Mouse (Mus musculus) liver (tissue): ENCODE data around the gene Ift52.
"Not testable (repeated sequence)": the region's sequence is repeated elsewhere in the genome, so short reads cannot be mapped to it uniquely, and the experiment has no call there.

Source experiments
- DNase-seq: peaks from one replicate; pipeline ENCODE4 v3.0.0-alpha.2; 2020; ENCODE audit warnings: mixed read lengths

Gene Ift52

DNA sequence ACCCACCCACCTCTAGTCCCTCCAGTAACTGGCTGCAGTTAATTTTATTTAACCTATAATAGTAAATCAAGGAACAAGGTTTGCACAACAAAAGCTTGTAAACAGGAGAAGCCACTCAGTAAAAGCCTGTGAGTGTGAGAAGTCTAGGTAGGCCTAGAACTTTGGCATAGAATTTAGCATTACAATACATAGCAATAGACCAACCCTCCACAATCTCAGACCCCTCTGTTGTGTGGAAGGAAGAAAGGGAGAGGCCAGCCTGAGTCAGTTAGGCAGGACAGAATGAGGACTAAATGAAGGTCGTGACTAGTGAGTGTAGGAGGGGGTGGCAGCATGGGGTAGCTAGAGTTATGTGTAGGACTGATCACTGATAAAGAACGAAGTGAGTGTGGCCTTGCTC is 14.6 kb downstream of the Ift52 start:
- DNase-seq, result no peak

DNA sequence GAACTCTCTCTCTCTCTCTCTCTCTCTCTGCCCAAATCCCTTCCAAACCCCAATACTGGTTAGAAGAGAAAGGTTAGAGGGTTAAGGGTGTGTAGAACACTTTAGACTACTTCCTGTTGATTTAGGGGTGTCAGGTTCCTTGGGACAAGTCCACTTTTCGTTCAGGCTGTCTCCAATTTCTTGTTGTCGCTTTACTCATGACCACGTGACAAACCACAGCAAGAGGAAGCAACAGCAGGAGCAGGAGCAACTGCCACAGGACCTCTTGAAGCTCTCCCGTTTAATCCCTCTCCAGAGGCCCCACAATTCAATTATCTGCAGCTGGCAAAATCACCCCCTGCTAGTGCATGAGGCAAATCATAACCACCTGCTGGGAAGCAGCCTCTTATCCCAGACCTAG is 15.5 kb downstream of the Ift52 start:
- DNase-seq, result no peak

DNA sequence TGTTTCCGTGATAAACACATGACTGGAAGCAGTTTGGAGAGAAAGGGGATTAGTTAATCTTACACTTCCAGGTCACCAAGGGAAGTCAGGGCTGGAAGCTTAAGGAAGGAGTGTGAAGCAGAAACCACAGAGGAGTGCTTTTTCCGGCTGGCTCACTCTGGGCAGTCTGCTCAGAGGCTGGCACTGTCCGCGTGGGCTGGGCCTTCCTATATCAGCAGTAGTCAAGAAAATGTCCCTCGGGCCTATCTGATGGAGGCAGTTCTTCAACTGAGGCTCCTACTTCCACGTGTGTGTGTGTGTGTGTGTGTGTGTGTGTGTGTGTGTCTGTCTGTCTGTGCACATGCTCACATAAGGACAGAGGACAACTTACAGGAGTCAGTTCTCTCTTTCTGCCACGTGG is 22.8 kb downstream of the Ift52 start:
- no peak for DNase-seq

DNA sequence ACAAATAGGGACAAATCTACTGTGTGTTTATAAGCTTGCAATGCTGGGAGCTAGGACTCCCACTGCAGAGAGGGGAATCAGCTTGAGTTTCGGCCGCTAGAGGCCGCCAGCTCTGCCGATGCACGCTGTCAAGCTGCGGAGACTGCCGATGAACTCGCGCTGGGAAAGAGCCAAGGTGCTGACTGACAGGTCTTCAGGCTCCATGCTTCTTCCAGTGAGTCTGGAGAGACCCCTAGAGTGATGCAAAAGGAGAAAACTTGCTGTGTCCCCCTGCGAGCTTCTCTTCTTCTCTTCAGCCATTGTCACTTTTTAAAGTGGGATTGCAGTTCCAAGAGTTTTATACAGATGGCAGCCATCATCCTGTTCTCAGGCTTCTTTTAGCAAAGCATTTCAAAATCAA is 31.0 kb downstream of the Ift52 start:
- DNase-seq, result peak; percentile 71

DNA sequence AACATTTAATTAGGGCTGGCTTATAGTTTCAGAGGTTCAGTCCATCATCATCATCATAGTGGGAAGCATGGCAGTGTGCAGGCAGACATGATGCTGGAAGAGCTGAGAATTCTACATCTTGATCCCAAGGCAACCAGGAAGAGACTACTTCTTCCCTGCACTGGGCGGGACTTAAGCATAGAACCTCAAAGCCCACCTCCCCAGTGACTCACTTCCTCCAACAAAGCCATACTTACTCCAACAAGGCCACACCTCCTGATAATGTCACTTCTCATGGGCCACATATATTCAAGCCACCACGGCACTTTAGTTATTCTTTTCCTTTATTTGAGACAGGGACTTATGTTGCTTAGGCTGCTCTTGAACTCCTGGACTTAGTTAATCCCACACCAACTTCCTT is 32.0 kb downstream of the Ift52 start:
- DNase-seq, result no peak

DNA sequence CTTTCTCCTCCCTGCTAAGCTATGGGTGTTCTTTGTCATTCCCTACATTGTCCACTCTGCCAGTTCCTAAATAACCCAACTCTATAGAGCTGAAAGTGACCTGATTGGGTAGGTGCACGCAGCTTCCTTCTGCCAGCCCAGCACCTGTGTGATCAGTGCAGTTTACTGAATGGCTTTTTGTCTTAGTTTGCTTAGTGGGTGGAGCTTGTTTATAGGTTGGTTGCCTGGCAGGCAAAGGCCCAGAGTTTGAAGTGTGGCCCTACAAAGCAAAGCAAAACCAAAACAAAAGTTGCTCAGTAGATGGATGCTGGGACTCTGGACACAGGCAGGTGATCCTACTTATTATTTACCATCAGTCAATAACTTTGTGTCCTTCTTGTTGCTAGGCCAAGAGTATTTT is 34.5 kb downstream of the Ift52 start:
- no peak for DNase-seq

DNA sequence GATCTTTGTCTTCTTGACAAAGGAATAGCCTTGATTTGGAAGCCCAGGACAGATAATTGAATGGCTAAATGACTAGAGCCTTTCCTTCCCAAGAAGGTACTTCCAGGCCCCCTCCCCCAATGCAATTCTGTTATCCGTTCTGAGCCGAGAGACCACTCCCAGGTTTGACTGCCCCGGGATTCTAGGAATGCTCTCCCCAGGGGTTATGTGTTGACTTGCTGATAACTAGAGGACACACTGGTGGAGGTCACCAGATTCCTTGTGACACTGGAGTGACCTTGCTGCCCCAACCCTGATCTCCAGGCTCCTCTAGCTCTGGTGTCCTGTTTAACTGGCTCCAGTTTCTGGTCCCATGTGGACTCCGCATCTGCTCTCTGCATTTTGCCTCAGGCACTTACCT is 34.9 kb downstream of the Ift52 start:
- DNase-seq, result no peak

DNA sequence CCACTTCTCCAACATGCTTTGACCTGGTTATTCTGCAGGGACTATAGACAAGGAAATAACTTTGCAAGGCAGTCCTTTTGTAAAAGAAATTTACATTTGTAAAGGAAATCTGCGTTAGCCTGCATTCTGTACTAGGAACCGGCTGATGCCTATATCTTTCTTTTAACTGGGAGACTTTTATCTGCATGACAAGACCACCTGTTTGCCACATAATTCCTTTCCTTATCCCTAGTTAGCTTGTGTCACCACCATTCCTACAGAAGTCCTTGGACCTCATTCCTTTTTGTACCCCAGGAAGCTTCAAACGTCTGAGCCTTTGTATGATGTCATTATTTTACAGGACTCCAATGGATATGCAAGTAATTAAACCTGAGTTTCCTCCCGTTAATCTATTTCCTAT is 35.7 kb downstream of the Ift52 start:
- DNase-seq, result no peak

DNA sequence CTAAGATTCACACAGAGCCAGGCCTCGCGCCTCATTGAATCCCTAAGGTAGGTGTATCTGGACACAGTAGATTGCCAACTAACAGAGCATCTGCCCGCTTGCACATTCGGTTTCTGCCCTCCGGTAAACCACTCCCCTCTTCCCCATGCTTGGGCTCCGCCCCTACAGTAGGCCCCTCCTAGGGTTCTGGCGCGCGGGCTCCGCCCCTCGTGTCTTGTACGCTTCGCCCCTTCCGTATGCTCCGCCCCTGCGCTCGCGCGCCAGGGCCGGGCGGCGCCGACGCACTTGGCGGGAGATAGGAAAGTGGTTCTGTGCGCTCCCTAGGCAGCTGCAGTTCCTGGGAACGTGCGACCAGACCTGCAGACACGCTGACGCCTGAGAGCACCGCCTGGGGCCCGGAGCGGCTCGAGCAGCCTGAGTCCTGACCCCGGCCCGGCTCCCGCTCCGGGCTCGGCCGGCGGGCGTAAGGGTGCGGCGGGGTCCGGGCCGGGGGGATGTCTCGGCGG is 37.2 kb downstream of the Ift52 start, which contains the start of gene Mybl2:
Gene Mybl2, plus strand, starts transcription at position 353 of the 506 bp plus-strand sequence.
- DNase-seq, result peak; percentile 99

DNA sequence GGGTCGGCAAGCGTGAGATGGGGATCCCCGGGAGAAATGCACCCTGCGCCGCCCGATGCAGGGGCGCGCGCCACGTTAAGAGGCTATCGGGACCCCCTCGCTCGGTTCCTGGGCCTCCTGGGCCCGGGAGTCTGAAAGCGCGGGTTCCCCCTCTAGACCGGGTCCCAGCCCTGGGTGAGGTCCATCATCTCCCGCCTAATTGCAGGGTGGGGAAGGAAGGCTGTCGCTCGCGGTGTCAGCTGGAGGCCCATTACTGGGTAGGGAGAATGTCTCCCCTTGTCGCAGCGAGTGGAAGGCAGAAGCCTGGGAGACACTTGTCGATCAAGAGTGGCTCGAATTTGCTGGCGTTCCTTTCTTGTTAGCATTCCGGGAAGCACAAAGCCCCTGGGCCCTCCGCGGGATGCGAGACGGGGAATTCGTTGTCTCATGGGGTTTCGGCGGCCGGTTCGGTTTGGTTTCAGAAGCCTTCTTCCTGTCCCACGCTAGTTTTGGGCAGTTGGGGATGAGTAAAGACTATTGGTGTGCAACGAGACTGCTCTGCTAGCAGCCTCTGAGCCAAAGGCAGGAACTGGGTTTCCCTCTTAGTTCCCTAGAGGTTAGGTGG is 37.8 kb downstream of the Ift52 start:
- DNase-seq, result peak; percentile 58

DNA sequence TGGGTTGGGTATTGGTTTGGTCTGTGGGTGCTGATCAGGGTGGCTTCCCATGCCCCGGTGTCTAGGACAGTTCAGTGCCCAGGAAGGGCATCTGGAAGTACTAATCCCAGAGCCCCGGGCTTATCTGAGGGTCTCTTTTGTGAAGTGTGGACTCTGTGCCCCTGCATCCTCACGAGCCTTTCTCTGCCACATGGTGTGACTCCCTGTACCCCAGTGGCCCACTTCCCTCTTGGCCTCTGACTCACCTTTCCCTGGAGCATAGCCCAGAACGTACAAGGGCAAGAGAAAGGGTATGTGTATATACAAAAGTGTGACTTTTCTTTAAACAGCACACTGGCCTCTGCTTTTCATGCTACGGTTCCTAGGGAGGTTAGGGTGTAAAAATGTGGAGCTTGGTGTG is 38.6 kb downstream of the Ift52 start:
- DNase-seq, result no peak

DNA sequence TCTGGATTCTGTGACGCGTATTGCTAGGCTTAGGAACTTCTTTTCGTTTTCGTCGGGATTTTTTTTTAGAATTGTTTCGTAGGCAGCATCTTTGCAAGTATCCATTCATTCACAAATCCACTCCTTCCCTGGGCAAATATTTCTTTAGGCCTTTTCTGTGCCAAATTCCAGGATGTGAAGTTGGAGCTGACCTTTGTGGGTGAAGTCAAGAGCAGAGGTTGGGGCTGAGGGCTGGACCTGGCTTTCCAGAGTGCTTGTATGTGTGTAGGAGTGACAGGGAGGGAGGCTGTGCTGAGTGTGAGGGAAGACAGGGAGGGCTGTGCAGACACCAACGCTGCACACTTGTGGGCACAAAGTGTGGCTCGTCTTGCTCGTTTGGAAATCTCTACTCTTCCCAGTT is 39.4 kb downstream of the Ift52 start:
- DNase-seq, result no peak

DNA sequence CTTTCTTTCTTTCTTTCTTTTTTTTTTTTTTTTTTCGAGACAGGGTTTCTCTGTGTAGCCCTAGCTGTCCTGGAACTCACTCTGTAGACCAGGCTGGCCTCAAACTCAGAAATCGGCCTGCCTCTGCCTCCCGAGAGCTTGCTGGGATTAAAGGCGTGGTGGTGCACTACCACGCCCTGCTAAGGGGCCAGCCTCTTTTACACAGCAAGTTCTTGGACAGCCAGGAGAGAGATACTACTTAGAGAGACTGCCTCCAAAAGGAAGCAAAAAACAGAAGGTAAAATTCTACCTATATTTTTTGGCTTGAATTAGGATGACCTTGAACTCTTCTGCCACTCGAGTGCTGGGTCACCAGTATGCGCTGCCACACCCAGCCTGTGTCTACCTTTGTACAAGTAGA is 41.8 kb downstream of the Ift52 start:
- DNase-seq, result not testable (repeated sequence)

DNA sequence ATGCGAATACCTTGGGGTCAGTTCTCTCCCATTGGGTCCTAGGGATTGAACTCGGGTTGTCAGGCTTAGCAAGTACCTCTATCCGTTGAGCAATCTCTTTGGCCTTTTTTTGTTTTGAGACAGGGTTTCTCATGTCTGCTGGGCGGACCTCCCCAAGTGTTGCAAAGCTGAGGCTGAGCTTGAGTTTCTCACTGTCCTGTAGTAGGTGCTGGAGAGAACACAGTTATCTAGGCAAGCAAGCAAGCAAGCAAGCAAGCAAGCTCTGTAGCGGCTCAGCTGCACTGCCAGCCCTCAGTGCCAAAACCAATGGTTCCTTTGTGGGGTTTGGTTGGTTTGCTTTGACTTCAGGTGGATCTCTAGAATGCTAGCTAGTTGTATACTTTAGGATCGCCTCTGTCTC is 43.5 kb downstream of the Ift52 start:
- no peak for DNase-seq

DNA sequence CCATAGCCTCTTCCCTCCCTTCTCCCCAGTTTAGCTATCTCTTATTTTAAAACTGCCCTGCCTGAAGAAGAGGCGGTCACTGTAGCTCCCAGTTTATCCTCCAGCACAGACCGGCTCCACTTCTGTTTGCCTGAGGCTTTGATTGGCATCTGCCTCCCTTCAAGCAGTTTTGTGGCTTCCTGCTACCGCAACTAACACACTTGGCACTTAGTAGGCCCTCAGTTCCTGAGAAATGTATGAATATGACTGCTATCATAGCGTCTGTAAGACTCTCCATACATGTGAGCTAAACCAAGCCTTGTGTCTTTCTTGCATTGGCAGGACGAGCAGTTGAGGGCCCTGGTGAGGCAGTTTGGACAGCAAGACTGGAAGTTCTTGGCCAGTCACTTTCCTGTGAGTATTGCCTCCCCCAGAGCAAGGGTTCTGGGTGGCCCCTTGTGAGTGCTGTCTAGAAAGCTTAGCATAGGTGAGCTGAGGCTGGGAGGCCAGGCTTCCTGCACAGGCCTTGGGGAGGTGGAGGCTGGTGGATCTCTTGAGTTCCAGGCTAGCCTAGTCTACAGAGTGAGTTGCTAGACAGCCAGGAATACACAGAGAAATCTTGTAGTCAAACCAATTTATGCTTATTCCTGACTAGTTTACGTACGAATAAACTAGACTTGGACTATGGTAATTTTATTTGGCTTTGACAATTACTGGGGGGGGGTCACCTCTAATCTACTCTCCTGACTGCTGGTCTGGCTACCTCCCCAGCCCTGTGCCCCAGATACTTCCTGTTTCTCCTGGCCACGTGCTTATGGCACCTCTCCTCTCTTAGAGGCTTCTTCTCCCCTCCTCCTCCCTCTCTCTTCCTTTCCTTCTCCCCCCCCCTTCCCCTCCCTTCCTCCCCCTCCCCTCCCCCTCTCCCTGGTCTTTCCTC is 44.3 kb downstream of the Ift52 start:
- DNase-seq, result no peak

DNA sequence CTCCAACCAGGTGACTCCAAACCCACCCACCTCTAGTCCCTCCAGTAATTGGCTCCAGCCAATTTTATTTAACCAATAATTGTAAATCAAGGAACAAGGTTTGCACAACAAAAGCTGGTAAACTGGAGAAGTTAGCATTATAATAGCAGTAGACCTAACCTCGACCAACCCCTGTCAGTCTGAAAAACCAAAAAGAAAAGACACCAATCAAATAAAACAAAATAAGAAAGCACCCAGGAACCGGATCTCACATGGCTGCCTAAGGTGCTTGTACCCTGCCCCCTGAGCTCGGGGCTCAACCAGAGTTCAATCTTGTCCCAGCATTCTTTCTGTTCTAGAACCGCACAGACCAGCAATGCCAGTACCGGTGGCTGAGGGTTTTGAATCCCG is 45.0 kb downstream of the Ift52 start:
- DNase-seq, result no peak

DNA sequence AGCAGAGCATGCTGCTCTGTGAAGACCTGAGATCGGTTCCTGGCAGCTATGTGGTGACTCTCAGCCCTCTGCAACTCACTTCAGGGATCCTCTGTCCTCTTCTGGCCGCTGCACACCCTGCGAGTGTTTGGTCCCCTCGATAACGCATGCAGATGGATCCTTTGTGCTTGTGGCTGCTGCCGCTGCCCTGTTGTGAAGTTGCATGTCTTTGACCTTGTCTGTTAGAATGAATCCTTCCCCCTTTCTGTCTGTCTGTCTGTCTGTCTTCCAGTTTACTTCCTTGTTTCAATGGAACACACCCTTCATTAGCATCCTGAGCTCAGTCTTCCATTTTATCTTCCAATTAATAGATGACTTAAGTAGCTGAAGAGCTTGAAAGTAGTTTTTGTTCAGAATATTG is 49.2 kb downstream of the Ift52 start:
- DNase-seq, result no peak

DNA sequence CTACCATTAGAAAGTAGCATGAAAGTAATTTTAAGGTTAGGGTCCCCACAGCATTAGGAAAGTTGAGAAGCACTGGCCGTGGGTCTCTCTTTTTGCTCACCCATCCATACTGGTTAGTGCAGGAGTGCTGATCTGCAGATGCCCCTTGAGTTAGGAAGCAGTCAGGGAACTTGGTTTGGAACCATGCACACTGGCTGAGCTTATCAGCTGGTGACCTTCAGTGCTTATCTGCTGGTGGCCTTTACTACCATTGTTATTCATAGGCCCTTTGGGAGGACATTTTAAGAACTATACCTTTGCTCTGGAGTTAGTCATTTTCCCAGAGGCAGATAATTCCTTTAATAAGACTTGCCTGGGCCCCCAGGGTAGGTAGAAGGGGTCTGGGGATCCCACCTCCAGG is 50.1 kb downstream of the Ift52 start:
- no peak for DNase-seq

DNA sequence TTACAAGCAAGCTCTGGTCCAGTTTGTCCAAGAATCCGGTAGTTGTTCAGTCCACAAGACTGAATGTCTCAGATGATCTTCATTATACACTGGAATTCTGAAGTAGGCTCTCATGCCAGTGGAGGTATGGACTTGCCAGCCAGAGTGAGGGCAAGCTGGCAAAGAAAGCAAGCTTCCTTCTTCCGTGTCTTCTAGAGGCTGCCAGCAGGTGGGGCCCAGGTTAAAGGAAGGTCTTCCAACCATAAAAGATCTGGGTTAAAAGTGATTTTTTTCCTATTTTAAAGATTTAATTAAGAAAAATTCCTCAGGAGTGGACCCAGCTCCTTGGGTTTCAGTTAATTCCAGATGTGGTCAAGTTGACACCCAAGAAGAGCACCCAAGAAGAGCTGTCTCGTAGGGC is 53.1 kb downstream of the Ift52 start:
- DNase-seq, result no peak

DNA sequence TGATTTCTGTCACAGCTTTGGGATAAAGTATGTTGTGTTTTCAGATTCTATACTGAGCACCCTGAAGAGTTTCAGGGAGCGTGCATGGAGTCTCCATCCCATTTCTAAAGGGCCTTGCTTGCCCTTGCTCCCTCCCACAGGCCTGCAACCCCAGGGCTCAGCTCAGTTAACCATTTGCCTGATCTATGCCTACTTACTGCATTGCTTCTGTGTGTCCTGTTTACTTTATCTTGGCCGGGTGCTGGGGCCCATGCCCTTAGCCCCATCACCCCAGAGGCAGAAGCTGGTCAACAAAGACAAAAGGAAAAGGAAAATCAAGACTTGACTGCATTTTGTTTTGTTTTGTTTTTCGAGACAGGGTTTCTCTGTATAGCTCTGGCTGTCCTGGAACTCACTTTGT is 54.4 kb downstream of the Ift52 start:
- peak; percentile 15 for DNase-seq

DNA sequence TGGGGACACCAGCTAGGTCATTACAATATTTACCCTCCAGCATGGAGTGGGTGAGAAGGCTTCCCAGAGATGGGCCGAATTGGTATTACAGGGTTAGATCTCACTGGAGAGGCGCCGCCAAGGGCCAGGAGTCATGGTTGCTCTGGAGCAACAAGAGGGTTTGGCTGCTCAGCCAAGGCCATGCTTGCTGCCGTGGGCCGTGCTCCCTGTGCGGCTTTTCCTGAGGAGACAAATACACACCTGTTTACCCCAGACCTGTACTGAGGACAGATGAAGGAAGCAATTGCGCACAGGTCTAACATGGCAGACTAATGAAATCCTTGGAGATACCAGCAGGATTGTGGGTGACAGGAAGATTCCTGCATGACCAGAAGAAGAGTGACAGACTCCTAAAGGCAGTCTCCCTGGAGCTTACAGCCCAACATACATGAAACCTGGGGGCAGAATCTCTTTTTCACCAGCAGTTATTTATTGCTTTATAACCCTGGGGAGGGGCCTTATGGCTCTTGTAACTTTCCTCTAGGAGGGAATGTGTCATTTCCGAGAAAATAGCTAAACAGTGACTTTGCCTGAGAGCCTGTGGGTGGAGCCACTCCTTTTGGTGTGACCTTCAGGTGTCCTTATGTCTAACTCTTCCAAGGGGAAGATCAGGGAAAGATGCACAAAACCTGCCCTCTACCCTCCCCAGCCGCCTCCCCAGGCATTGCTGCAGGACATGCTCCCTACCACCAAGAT is 56.0 kb downstream of the Ift52 start:
- no peak for DNase-seq

DNA sequence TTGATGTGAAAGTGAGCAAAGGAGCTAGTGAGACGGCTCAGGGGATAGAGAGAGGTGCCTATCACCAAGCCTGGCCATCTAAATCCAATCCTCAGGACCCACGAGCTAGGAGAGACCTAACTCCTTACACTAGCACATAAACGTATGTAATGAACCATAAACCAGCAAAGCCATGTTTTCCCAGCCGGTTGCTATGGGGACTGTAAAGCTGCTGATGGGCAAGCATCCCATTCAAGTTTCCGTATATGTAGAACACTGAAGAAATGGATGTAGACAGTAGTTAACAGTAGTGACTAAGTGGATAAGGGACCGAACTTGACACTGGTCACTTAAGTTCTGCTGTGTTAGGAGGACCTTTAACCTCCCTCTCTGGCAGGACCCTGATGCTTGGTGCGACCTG is 56.9 kb downstream of the Ift52 start:
- DNase-seq, result no peak

DNA sequence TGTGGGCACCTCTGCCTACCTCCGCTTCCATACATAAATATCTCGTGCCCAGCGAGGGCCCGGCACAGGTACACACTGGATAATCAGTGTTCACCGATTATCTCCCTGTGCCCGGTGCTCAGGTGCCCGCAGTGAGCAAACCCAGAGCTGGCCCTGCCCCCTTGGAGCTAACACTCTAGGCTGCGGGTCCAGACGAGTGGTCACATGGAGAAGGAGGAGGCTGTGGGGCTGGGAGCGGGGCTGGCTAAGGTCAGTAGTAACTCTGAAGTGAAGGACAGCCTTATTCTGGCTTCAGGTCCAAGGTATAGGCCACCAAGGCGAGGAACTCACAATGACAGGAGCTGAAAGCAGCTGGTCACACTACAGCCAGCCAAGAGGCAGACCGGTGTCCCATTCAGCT is 57.7 kb downstream of the Ift52 start:
- DNase-seq, result no peak

DNA sequence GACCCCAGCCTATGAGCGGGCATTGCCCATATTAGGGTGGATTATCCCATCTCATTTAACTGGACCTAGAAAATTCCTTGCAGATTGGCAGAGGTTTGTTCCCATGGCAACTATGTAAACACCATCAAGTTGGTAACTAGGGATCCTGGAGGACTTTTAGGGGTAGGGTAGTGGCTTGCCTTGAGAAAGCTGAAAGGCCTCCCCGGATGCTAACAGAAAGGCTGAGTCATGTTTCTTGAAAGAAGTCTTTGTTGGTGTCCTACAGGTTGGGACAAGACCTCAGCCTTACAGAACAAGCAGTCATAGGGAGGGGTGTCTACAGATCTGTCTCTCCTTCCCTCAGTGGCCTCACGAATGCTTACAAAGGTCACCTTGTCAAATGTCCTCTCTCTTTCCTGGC is 58.1 kb downstream of the Ift52 start:
- no peak for DNase-seq
